Mouse (Mus musculus) stomach, postnatal 0 days (tissue): ENCODE measurements at regions not wholly inside any gene's neighbourhood (a gene's known extent, or its start where the extent isn't known, plus 50 kb on each side); places are given as distances from the start of the nearest gene placed in this dataset.

Experiments
- CTCF ChIP-seq: IDR thresholded peaks from 2 replicates; pipeline ENCODE4 v1.5.1; 2016; ENCODE audit warnings: antibody characterized with exemption, low read depth, mild to moderate bottlenecking, moderate library complexity
- EP300 ChIP-seq: optimal IDR thresholded peaks from 2 replicates; pipeline ENCODE3; 2016; ENCODE audit warnings: antibody characterized with exemption

DNA sequence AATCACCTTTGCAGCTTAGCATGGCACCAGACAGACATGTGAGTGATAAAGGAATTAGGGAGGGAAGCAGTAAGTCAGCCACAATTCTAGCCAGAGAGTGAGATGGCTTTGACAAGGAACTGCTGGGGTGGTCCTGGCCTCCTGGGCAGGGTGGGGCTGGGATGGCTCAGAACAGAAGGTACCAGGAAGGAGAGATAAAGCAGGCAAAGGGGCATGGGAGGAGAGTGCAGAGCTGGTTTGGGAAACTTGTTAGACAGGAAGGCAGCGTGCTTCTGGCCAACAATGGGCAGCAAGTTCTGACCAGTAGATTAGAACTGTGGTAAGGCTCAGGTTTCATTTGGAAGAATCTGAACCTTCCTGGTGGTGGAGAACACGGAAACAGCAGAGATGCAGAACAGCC lies 130.5 kb upstream of the Mkln1 start:
- TF ChIP-seq CTCF (no peak), EP300 (no peak)
